Mouse (Mus musculus): ENCODE measurements around the gene Clic1. TPM values are rescaled to one million over a fixed set of nuclear protein-coding genes. Genes with fewer than 3 reads are reported as not detected.

Clic1 gene
- polyA plus RNA-seq, 1 experiment from 2014 or later, result 359 TPM

- H3K36me3 ChIP-seq (ENCODE audit: inconsistent target), result no peaks in the 10 kb centered on the region
- H3K4me3 ChIP-seq (ENCODE audit: inconsistent target), result peak within 1 kb of the TSS; percentile 29
- peak within 1 kb of the TSS; percentile 19; the same call in 1 of the 2 replicates for H3K27ac ChIP-seq
- 68% methylated on average over 10 of the region's 10 CpGs for WGBS (ENCODE audit: missing documents)
- no peaks in the 10 kb centered on the region for H3K79me2 ChIP-seq (ENCODE audit: inconsistent target)
These were observed 26.9 kb downstream of the Clic1 start, which contains the start of gene Ly6g6e for GRCm38 (mm10) chr17:35076507-35077176. Gene Ly6g6e, plus strand, starts transcription at chr17:35076902.

GRCm38 (mm10) chr17:35077285-35077684 is 27.5 kb downstream of the Clic1 start:
- Histone ChIP-seq H3K27ac (0 out of 2 replicates have a peak overlapping the region, but pooled peaks have one; percentile 19), H3K4me3 (ENCODE audit: inconsistent target) (peak overlapping the region; percentile 29), H3K36me3 (ENCODE audit: inconsistent target) (no peaks in the 10 kb centered on the region), H3K79me2 (ENCODE audit: inconsistent target) (no peaks in the 10 kb centered on the region)
- WGBS (ENCODE audit: missing documents), result 28% methylated on average over 2 of the region's 2 CpGs

GRCm38 (mm10) chr17:35077786-35078233 is 28.0 kb downstream of the Clic1 start, which contains the start of gene Ly6g6d:
Gene Ly6g6d, minus strand, starts transcription at chr17:35078065.
- Histone ChIP-seq H3K4me3 (ENCODE audit: inconsistent target) (peak within 1 kb of the TSS; percentile 29), H3K79me2 (ENCODE audit: inconsistent target) (no peaks in the 10 kb centered on the region), H3K36me3 (ENCODE audit: inconsistent target) (no peaks in the 10 kb centered on the region), H3K27ac (peak within 1 kb of the TSS; percentile 19; the same call in 1 of the 2 replicates)
- 2% methylated on average over 14 of the region's 14 CpGs for WGBS (ENCODE audit: missing documents)

- no peaks in the 10 kb centered on the region for H3K36me3 ChIP-seq (ENCODE audit: inconsistent target)
- WGBS (ENCODE audit: missing documents), result 65% methylated on average over 9 of the region's 9 CpGs
- H3K27ac ChIP-seq, result no peak overlapping the region
- no peak overlapping the region for H3K4me3 ChIP-seq (ENCODE audit: inconsistent target)
- no peaks in the 10 kb centered on the region for H3K79me2 ChIP-seq (ENCODE audit: inconsistent target)
These were observed 30.0 kb downstream of the Clic1 start for GRCm38 (mm10) chr17:35079778-35080177.

- no peaks in the 10 kb centered on the region for H3K79me2 ChIP-seq (ENCODE audit: inconsistent target)
- WGBS (ENCODE audit: missing documents), result 77% methylated on average over 5 of the region's 6 CpGs
- no peak overlapping the region for H3K27ac ChIP-seq
- H3K36me3 ChIP-seq (ENCODE audit: inconsistent target), result no peaks in the 10 kb centered on the region
- H3K4me3 ChIP-seq (ENCODE audit: inconsistent target), result no peak overlapping the region
These were observed 30.5 kb downstream of the Clic1 start for GRCm38 (mm10) chr17:35080248-35080647.

- Histone ChIP-seq H3K27ac (no peak overlapping the region), H3K36me3 (ENCODE audit: inconsistent target) (no peaks in the 10 kb centered on the region), H3K4me3 (ENCODE audit: inconsistent target) (no peak overlapping the region), H3K79me2 (ENCODE audit: inconsistent target) (no peaks in the 10 kb centered on the region)
- WGBS (ENCODE audit: missing documents), result 95% methylated on average over 4 of the region's 4 CpGs
These were observed 30.9 kb downstream of the Clic1 start for GRCm38 (mm10) chr17:35080710-35081109.

GRCm38 (mm10) chr17:35082841-35083576 is 33.2 kb downstream of the Clic1 start:
- 94% methylated on average over 16 of the region's 16 CpGs for WGBS (ENCODE audit: missing documents)
- Histone ChIP-seq H3K79me2 (ENCODE audit: inconsistent target) (no peaks in the 10 kb centered on the region), H3K36me3 (ENCODE audit: inconsistent target) (no peaks in the 10 kb centered on the region), H3K27ac (no peak overlapping the region), H3K4me3 (ENCODE audit: inconsistent target) (no peak overlapping the region)

- WGBS (ENCODE audit: missing documents), result 63% methylated on average over 3 of the region's 3 CpGs
- no peaks in the 10 kb centered on the region for H3K79me2 ChIP-seq (ENCODE audit: inconsistent target)
- H3K36me3 ChIP-seq (ENCODE audit: inconsistent target), result no peaks in the 10 kb centered on the region
- H3K27ac ChIP-seq, result no peak overlapping the region
- H3K4me3 ChIP-seq (ENCODE audit: inconsistent target), result no peak overlapping the region
These were observed 34.2 kb downstream of the Clic1 start for GRCm38 (mm10) chr17:35083929-35084497.

GRCm38 (mm10) chr17:35085208-35085865 is 35.6 kb downstream of the Clic1 start, which contains the start of gene Ly6g6f:
Gene Ly6g6f, minus strand, starts transcription at chr17:35085610.
- 91% methylated on average over 7 of the region's 7 CpGs for WGBS (ENCODE audit: missing documents)
- H3K79me2 ChIP-seq (ENCODE audit: inconsistent target), result peaks cover 8% of the 10 kb centered on the region; the same call in 1 of the 2 replicates
- no peak within 1 kb of the TSS for H3K27ac ChIP-seq
- H3K36me3 ChIP-seq (ENCODE audit: inconsistent target), result no peaks in the 10 kb centered on the region
- no peak within 1 kb of the TSS for H3K4me3 ChIP-seq (ENCODE audit: inconsistent target)

- 47% methylated on average over 2 of the region's 2 CpGs for WGBS (ENCODE audit: missing documents)
- Histone ChIP-seq H3K36me3 (ENCODE audit: inconsistent target) (peaks cover 16% of the 10 kb centered on the region), H3K27ac (no peak overlapping the region), H3K79me2 (ENCODE audit: inconsistent target) (peaks cover 13% of the 10 kb centered on the region; the same call in 1 of the 2 replicates), H3K4me3 (ENCODE audit: inconsistent target) (no peak overlapping the region)
These were observed 38.4 kb downstream of the Clic1 start for GRCm38 (mm10) chr17:35088151-35088550.

- peaks cover 13% of the 10 kb centered on the region; the same call in 1 of the 2 replicates for H3K79me2 ChIP-seq (ENCODE audit: inconsistent target)
- WGBS (ENCODE audit: missing documents), result 3% methylated on average over 66 of the region's 67 CpGs
- H3K4me3 ChIP-seq (ENCODE audit: inconsistent target), result peak within 1 kb of the TSS; percentile 68
- H3K27ac ChIP-seq, result peak within 1 kb of the TSS; percentile 47
- peaks cover 25% of the 10 kb centered on the region for H3K36me3 ChIP-seq (ENCODE audit: inconsistent target)
These were observed 39.3 kb downstream of the Clic1 start, which contains the start of gene Abhd16a for GRCm38 (mm10) chr17:35088825-35089644. Gene Abhd16a, plus strand, starts transcription at chr17:35089263.

GRCm38 (mm10) chr17:35090166-35090932 is 40.6 kb downstream of the Clic1 start:
- 74% methylated on average over 8 of the region's 8 CpGs for WGBS (ENCODE audit: missing documents)
- H3K27ac ChIP-seq, result no peak overlapping the region

More at GRCm38 (mm10) chr17:35090166-35090932, 40.6 kb downstream of the Clic1 start:
- Histone ChIP-seq H3K36me3 (ENCODE audit: inconsistent target) (peaks cover 27% of the 10 kb centered on the region), H3K4me3 (ENCODE audit: inconsistent target) (peak overlapping the region; percentile 68), H3K79me2 (ENCODE audit: inconsistent target) (peaks cover 13% of the 10 kb centered on the region; the same call in 1 of the 2 replicates)

All from macrophage (primary cell).